Mouse (Mus musculus) frontal cortex, adult 2 months (tissue): ENCODE measurements at regions not wholly inside any gene's neighbourhood (a gene's known extent, or its start where the extent isn't known, plus 50 kb on each side); places are given as distances from the start of the nearest gene placed in this dataset.

Experiments used
- DNase-seq, 2 experiments: peaks; one replicate each; pipeline ENCODE4 v3.0.0; 2022; ENCODE audit warnings: low spot score in 1 of 2; ENCODE audit errors: extremely low spot score in 1 of 2

- no peak for DNase-seq
Observed at GRCm38 (mm10) chr3:78077822-78078221, 1208.5 kb downstream of the Rapgef2 start.

- DNase-seq, result peak; percentile 8 to 13
Observed at GRCm38 (mm10) chr3:78077275-78077674, 1209.0 kb downstream of the Rapgef2 start.

- DNase-seq, result no peak
Observed at GRCm38 (mm10) chr3:78073040-78073439, 1213.3 kb downstream of the Rapgef2 start.

- no peak for DNase-seq
Observed at GRCm38 (mm10) chr3:78067113-78067639, 1219.1 kb downstream of the Rapgef2 start.

DNA sequence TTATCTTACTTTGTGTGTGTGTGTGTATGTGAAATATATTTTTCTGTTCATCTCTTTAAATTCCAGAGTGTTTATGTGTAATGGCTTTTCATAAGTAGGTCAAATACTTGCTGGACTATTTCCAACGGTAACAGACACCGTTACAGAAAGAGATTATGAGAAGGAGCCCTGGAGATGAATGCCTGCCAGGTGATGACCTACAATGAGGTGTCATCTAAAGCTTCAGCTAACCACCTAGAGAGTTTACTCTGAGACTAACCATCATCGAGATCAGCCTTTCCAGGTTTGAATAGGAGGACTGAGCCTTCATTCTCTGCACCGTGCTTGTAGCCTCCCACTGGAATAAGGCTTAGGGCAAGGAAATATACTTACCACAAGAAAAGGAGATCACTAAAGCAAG is 1220.0 kb downstream of the Rapgef2 start:
- no peak for DNase-seq

DNA sequence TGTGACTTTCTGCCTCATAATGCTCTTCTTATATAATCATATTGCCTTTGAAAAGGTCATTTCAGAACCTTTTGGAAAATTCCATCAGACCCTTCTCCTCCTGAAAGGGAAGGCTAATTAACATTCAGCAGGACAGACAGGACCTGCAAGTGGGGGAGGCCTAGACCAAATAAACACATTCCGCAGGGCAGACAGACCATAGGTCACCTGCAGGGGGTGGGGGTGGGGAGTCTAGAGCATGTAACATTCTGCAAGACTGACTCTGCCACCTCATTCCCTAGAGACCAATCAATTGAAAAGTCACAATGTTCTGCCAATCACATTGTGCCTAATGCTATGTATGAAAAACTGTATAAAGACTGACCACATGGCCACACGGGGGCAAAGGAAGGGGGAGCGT is 1223.8 kb downstream of the Rapgef2 start:
- no peak for DNase-seq

GRCm38 (mm10) chr3:78059826-78060591 is 1226.3 kb downstream of the Rapgef2 start:
- peak; percentile 10 to 41 for DNase-seq
